Mouse (Mus musculus) stomach, embryonic 16.5 days (tissue): ENCODE measurements at regions not wholly inside any gene's neighbourhood (a gene's known extent, or its start where the extent isn't known, plus 50 kb on each side); places are given as distances from the start of the nearest gene placed in this dataset.
"Not testable (repeated sequence)": the region's sequence is repeated elsewhere in the genome, so short reads cannot be mapped to it uniquely, and the experiment has no call there.

Experiments
- ATAC-seq: fragments of 200-750 bp; cut with Nextera tagmentation; 2 replicates; pipeline ENCODE4 v1.8.0; 2017; ENCODE audit warnings: moderate number of reproducible peaks, moderate TSS enrichment; ENCODE audit not compliant: insufficient read depth, low FRiP score
- H3K27ac ChIP-seq: fragments of 300-500 bp; sonication (generic); 2 replicates; pipeline ENCODE4 v1.5.1; 2014; ENCODE audit warnings: low read length
- H3K27me3 ChIP-seq: fragments of 300-500 bp; sonication (generic); 2 replicates; pipeline ENCODE4 v1.6.1; 2014; ENCODE audit warnings: low read length, control low read depth, mixed read lengths; ENCODE audit not compliant: control insufficient read depth, insufficient read depth
- H3K36me3 ChIP-seq: fragments of 300-500 bp; sonication (generic); 2 replicates; pipeline ENCODE4 v1.6.1; 2014; ENCODE audit warnings: low read length; ENCODE audit not compliant: control insufficient read depth, insufficient read depth
- H3K4me1 ChIP-seq: fragments of 300-500 bp; sonication (generic); 2 replicates; pipeline ENCODE4 v1.6.1; 2014; ENCODE audit warnings: low read length, control low read depth, mixed read lengths; ENCODE audit not compliant: control insufficient read depth, insufficient read depth
- H3K4me2 ChIP-seq: fragments of 300-500 bp; sonication (generic); 2 replicates; pipeline ENCODE4 v1.6.1; 2014; ENCODE audit warnings: low read depth, low read length, mixed read lengths
- H3K4me3 ChIP-seq: fragments of 300-500 bp; sonication (generic); replicated peaks from 2 replicates; pipeline ENCODE4 v1.5.1; 2014; ENCODE audit warnings: mild to moderate bottlenecking, low read length
- H3K9ac ChIP-seq: fragments of 300-500 bp; sonication (generic); 2 replicates; pipeline ENCODE4 v1.6.1; 2014; ENCODE audit warnings: low read length
- H3K9me3 ChIP-seq: fragments of 300-500 bp; sonication (generic); replicated peaks from 2 replicates; pipeline ENCODE4 v1.6.1; 2016; ENCODE audit warnings: low read length, control low read depth; ENCODE audit not compliant: control insufficient read depth
- WGBS: fragments of 180-500 bp; shearing (Covaris S2); extraction: QIAGEN DNeasy Blood & Tissue Kit; methylation state at CpG from one replicate; pipeline ENCODE4 v1.1.7; 2014; 5-methylcytosine and 5-hydroxymethylcytosine counted together

- no peaks in the 10 kb centered on the region for H3K36me3 ChIP-seq
- H3K4me2 ChIP-seq = no peak overlapping the region
- no peak overlapping the region for H3K4me3 ChIP-seq
- no peak overlapping the region for H3K27ac ChIP-seq
- no peak for ATAC-seq
- no peak overlapping the region for H3K9ac ChIP-seq
- WGBS = 88% methylated on average over 2 of the region's 2 CpGs
- H3K9me3 ChIP-seq = no peaks in the 10 kb centered on the region
- H3K4me1 ChIP-seq = no peaks in the 10 kb centered on the region
- no peaks in the 10 kb centered on the region for H3K27me3 ChIP-seq
These were observed 253.1 kb upstream of the Tram1l1 start for GRCm38 (mm10) chr3:124067538-124067937.

- Histone ChIP-seq H3K4me2 (no peak overlapping the region), H3K4me1 (no peaks in the 10 kb centered on the region), H3K36me3 (no peaks in the 10 kb centered on the region), H3K9ac (no peak overlapping the region), H3K27ac (no peak overlapping the region), H3K27me3 (no peaks in the 10 kb centered on the region), H3K9me3 (no peaks in the 10 kb centered on the region), H3K4me3 (no peak overlapping the region)
- ATAC-seq = no peak
- WGBS = 80% methylated on average over 1 of the region's 1 CpGs
These were observed 252.7 kb upstream of the Tram1l1 start for GRCm38 (mm10) chr3:124067971-124068370.

- Histone ChIP-seq H3K4me1 (no peaks in the 10 kb centered on the region), H3K9ac (no peak overlapping the region), H3K27ac (no peak overlapping the region), H3K4me2 (no peak overlapping the region), H3K9me3 (no peaks in the 10 kb centered on the region), H3K27me3 (no peaks in the 10 kb centered on the region), H3K36me3 (no peaks in the 10 kb centered on the region), H3K4me3 (no peak overlapping the region)
- WGBS = 67% methylated on average over 1 of the region's 1 CpGs
- ATAC-seq = no peak
These were observed 251.5 kb upstream of the Tram1l1 start for GRCm38 (mm10) chr3:124069182-124069581.

GRCm38 (mm10) chr3:124075974-124076606, 244.6 kb upstream of the Tram1l1 start:
- H3K9ac ChIP-seq = no peak overlapping the region
- H3K9me3 ChIP-seq = no peaks in the 10 kb centered on the region
- peaks cover 4% of the 10 kb centered on the region; the same call in 1 of the 2 replicates for H3K4me1 ChIP-seq
- no peaks in the 10 kb centered on the region for H3K36me3 ChIP-seq
- no peaks in the 10 kb centered on the region for H3K27me3 ChIP-seq
- H3K4me3 ChIP-seq = no peak overlapping the region
- peak; percentile 64; the same call in 1 of the 2 replicates for ATAC-seq
- peak overlapping the region; percentile 7; the same call in 1 of the 2 replicates for H3K4me2 ChIP-seq
- 36% methylated on average over 6 of the region's 6 CpGs for WGBS
- H3K27ac ChIP-seq = peak overlapping the region; percentile 76

- Histone ChIP-seq H3K4me1 (peaks cover 2% of the 10 kb centered on the region; the same call in 1 of the 2 replicates), H3K4me2 (no peak overlapping the region), H3K36me3 (no peaks in the 10 kb centered on the region), H3K9ac (no peak overlapping the region), H3K27ac (no peak overlapping the region), H3K4me3 (no peak overlapping the region), H3K9me3 (no peaks in the 10 kb centered on the region), H3K27me3 (no peaks in the 10 kb centered on the region)
- ATAC-seq = no peak
- WGBS = 63% methylated on average over 9 of the region's 9 CpGs
These were observed 228.1 kb upstream of the Tram1l1 start for GRCm38 (mm10) chr3:124092404-124093121.

- Histone ChIP-seq H3K27ac (no peak overlapping the region), H3K4me2 (no peak overlapping the region), H3K9me3 (no peaks in the 10 kb centered on the region), H3K4me3 (no peak overlapping the region), H3K36me3 (no peaks in the 10 kb centered on the region), H3K9ac (no peak overlapping the region), H3K4me1 (no peaks in the 10 kb centered on the region), H3K27me3 (no peaks in the 10 kb centered on the region)
- ATAC-seq = no peak
- WGBS = 70% methylated on average over 1 of the region's 1 CpGs
These were observed 206.7 kb upstream of the Tram1l1 start for GRCm38 (mm10) chr3:124113995-124114394.

- Histone ChIP-seq H3K4me3 (no peak overlapping the region), H3K9ac (no peak overlapping the region), H3K9me3 (no peaks in the 10 kb centered on the region), H3K36me3 (no peaks in the 10 kb centered on the region), H3K27me3 (no peaks in the 10 kb centered on the region), H3K4me2 (no peak overlapping the region), H3K4me1 (no peaks in the 10 kb centered on the region), H3K27ac (no peak overlapping the region)
- no peak for ATAC-seq
- 74% methylated on average over 2 of the region's 2 CpGs for WGBS
These were observed 164.4 kb upstream of the Tram1l1 start for GRCm38 (mm10) chr3:124156255-124156654.

GRCm38 (mm10) chr3:124157858-124158655, 162.6 kb upstream of the Tram1l1 start:
- WGBS = 58% methylated on average over 6 of the region's 6 CpGs
- H3K4me1 ChIP-seq = no peaks in the 10 kb centered on the region

GRCm38 (mm10) chr3:124193331-124193730, 127.3 kb upstream of the Tram1l1 start:
- not testable (repeated sequence) for H3K9ac ChIP-seq, H3K4me2 ChIP-seq, H3K4me1 ChIP-seq, H3K36me3 ChIP-seq, H3K9me3 ChIP-seq, H3K4me3 ChIP-seq, H3K27me3 ChIP-seq, H3K27ac ChIP-seq
- ATAC-seq = peak; percentile 80; the same call in 1 of the 2 replicates
- 45% methylated on average over 6 of the region's 6 CpGs for WGBS

More at GRCm38 (mm10) chr3:124157858-124158655, 162.6 kb upstream of the Tram1l1 start:
- Histone ChIP-seq H3K27me3 (no peaks in the 10 kb centered on the region), H3K27ac (no peak overlapping the region), H3K9ac (no peak overlapping the region), H3K36me3 (no peaks in the 10 kb centered on the region), H3K4me2 (no peak overlapping the region), H3K9me3 (no peaks in the 10 kb centered on the region), H3K4me3 (no peak overlapping the region)
- no peak for ATAC-seq
